Mouse (Mus musculus): ENCODE results near the gene Ralgapa2. TPM values are rescaled to one million over a fixed set of nuclear protein-coding genes. Genes with fewer than 3 reads are reported as not detected.

Ralgapa2 gene
- polyA plus RNA-seq, 1 experiment from 2014 or later: 9.9 TPM

DNA sequence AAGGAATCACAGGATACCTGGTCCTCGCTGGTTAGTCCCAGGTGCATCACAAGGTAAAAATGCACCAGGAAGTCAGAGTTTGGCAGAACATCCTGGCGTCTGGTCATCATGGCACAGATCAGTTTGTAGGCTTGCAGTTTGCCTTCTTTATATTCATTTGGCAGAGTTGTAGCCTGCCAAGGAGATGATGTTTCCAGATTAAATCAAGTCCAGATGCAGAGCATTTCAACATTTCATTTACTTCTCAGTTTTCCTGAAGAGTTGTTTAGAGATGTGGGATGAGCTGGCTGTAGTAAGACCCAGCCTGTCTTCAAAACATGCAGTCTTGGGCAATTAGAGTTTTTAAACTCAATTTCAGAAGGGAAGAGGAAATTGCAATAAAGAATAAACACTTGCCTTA, 124.9 kb downstream of the Ralgapa2 start:
- H3K4me2 ChIP-seq: no peak overlapping the region
- H3K27me3 ChIP-seq (replicated peaks): no peaks in the 10 kb centered on the region
- no peak overlapping the region for H3K4me3 ChIP-seq (replicated peaks)
- no peaks in the 10 kb centered on the region for H3K9me3 ChIP-seq (replicated peaks)
- ATAC-seq (ENCODE audit: low FRiP score): no peak
- H3K4me1 ChIP-seq: no peaks in the 10 kb centered on the region
- H3K36me3 ChIP-seq: peaks cover 13% of the 10 kb centered on the region; the same call in 1 of the 2 replicates
- WGBS: 93% methylated on average over 2 of the region's 2 CpGs
- H3K9ac ChIP-seq (replicated peaks): no peak overlapping the region
- H3K27ac ChIP-seq (replicated peaks): no peak overlapping the region

DNA sequence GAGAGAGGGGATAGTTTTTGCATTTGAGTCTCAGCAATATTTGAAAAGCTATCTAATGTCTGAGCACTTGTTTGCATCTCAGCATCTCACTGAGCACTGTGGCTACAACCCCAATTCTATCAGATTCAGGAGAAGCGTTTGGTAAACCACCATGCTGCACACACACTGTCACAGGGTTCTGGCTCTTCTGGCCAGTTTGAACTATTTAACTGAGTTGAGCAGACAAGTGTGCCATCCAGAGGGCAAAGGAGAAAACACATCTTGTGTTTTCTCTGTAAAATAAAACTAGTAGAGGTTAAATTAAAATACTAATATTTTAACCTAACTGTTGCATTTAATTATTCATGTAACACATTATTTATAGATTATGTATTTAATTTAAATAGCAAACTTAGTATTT, 127.6 kb downstream of the Ralgapa2 start:
- no peak overlapping the region for H3K27ac ChIP-seq (replicated peaks)
- no peaks in the 10 kb centered on the region for H3K27me3 ChIP-seq (replicated peaks)
- H3K4me3 ChIP-seq (replicated peaks): no peak overlapping the region
- no peak for ATAC-seq (ENCODE audit: low FRiP score)
- 36% methylated on average over 1 of the region's 1 CpGs for WGBS
- H3K9me3 ChIP-seq (replicated peaks): no peaks in the 10 kb centered on the region
- no peaks in the 10 kb centered on the region for H3K4me1 ChIP-seq
- no peak overlapping the region for H3K4me2 ChIP-seq
- peaks cover 7% of the 10 kb centered on the region; the same call in 1 of the 2 replicates for H3K36me3 ChIP-seq
- H3K9ac ChIP-seq (replicated peaks): no peak overlapping the region

DNA sequence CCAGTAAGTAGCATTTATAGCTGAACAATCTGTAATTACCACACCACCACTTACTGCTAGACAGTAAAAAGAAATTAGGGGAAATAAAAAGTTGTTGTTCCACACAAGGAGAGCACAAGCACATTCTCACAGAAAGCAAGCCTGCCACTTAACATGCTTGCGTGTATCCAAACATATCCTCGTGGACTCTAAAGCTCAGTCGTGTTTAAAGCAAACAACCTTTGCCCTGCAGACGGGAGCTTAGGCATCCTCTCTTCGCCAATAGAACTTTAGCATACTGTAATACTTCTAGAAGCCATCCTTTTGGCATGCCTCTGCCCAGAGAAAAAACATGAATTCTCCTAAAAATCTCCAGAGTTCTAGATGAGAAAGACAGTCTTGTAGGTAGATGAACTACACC, 135.9 kb downstream of the Ralgapa2 start:
- Histone ChIP-seq H3K27ac (replicated peaks) (no peak overlapping the region), H3K27me3 (replicated peaks) (no peaks in the 10 kb centered on the region), H3K4me2 (no peak overlapping the region), H3K4me1 (no peaks in the 10 kb centered on the region), H3K9ac (replicated peaks) (no peak overlapping the region), H3K4me3 (replicated peaks) (no peak overlapping the region), H3K36me3 (no peaks in the 10 kb centered on the region), H3K9me3 (replicated peaks) (no peaks in the 10 kb centered on the region)
- 62% methylated on average over 5 of the region's 5 CpGs for WGBS
- ATAC-seq (ENCODE audit: low FRiP score): no peak

DNA sequence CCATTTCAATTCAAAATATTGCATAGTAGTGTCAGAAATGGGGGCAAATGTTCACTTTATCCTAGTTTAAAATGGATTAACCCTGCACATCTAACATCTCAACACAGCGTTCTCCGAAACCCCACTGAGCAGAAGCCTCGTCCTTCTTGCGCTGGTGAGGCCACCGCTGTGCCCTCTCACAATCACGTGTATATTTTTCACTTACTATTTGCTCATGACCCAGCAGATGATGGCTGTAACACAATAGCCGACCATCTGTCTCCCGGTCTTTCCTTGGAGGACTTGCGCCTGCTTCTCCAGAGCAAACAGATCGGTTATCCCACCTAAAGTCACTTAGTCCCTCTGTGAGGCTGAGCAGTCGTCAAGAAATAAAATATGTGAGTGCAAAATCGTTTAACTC, 146.0 kb downstream of the Ralgapa2 start:
- H3K9ac ChIP-seq (replicated peaks): no peak overlapping the region
- H3K27me3 ChIP-seq (replicated peaks): no peaks in the 10 kb centered on the region
- H3K4me3 ChIP-seq (replicated peaks): no peak overlapping the region
- ATAC-seq (ENCODE audit: low FRiP score): peak; percentile 57; the same call in 1 of the 2 replicates
- no peaks in the 10 kb centered on the region for H3K9me3 ChIP-seq (replicated peaks)
- H3K4me1 ChIP-seq: peaks cover 2% of the 10 kb centered on the region; the same call in 1 of the 2 replicates
- no peak overlapping the region for H3K4me2 ChIP-seq
- H3K27ac ChIP-seq (replicated peaks): no peak overlapping the region
- 38% methylated on average over 12 of the region's 12 CpGs for WGBS
- no peaks in the 10 kb centered on the region for H3K36me3 ChIP-seq

DNA sequence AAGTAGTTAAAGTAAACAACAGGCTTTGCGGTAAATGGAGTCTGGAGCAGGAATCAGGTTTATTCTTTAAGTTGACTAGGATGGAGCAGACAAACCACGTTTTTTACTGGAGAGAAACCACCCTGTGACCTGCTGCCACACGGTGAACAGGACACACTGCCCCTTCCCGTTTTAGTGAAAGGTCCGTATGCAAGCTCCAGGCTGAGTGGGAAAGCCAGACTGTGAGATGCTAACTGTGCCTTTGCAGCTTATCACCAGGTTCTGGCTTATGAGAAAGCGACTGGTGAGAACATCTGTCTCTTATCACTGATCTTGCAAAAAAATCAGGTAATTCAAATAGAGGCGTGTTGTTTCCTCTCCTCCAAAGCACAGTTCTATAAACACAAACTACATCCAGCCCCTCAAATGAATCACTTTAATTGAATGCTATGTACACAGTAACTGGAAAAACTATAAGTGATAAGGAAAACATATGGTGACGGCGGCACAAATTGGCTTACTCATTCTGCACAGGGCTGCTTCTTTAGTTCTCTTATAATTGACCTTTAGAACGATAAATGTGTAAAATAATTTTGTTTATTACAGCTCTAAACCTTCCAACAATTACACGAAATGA, 146.7 kb downstream of the Ralgapa2 start:
- WGBS: 57% methylated on average over 11 of the region's 11 CpGs
- H3K9me3 ChIP-seq (replicated peaks): no peaks in the 10 kb centered on the region
- H3K27me3 ChIP-seq (replicated peaks): no peaks in the 10 kb centered on the region
- no peaks in the 10 kb centered on the region for H3K36me3 ChIP-seq
- H3K4me2 ChIP-seq: no peak overlapping the region
- no peak overlapping the region for H3K27ac ChIP-seq (replicated peaks)
- peaks cover 2% of the 10 kb centered on the region; the same call in 1 of the 2 replicates for H3K4me1 ChIP-seq
- H3K4me3 ChIP-seq (replicated peaks): no peak overlapping the region
- no peak overlapping the region for H3K9ac ChIP-seq (replicated peaks)
- ATAC-seq (ENCODE audit: low FRiP score): peak; percentile 75

DNA sequence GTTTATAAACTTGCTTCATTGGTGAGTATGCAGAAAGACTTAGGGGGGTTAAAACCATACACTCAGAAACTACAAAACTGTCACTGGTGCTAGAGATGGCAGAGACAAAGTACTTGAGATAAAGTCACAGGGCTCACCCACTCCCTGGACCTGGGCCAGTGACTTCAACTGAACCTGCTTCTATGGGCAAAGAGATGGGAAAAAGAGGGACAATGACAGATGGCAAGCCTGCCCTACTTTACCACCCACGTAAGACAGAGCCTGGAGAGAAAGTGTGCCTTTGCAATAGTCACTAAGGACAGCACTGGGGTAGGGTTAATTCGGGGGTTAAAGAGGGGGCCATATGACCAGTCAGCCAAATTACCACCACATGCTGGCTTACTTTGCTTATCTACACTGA, 148.7 kb downstream of the Ralgapa2 start:
- WGBS: 67% methylated on average over 2 of the region's 2 CpGs
- Histone ChIP-seq H3K36me3 (no peaks in the 10 kb centered on the region), H3K9me3 (replicated peaks) (no peaks in the 10 kb centered on the region), H3K4me2 (no peak overlapping the region), H3K9ac (replicated peaks) (no peak overlapping the region), H3K27ac (replicated peaks) (no peak overlapping the region), H3K4me3 (replicated peaks) (no peak overlapping the region), H3K4me1 (peaks cover 2% of the 10 kb centered on the region; the same call in 1 of the 2 replicates), H3K27me3 (replicated peaks) (no peaks in the 10 kb centered on the region)
- ATAC-seq (ENCODE audit: low FRiP score): no peak

DNA sequence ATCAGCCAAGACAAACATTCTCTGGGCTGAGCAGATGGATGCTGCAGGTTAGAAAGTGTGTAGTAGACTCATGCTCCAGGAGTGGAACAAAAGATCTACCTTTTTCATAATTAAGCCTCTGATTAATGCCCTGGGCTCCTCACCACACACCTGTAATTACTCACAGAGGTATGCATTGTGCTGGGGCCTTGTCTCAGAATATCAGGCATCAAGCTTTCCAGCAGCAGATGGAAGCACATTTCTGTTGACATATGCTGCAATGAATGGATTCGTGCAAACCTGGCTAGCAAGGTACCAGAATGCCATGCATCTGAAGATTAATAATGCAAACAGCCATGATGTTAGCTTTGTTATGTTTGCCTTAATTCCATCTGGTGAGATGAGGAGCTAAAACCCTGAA, 149.2 kb downstream of the Ralgapa2 start:
- Histone ChIP-seq H3K4me3 (replicated peaks) (no peak overlapping the region), H3K36me3 (no peaks in the 10 kb centered on the region), H3K4me1 (peaks cover 2% of the 10 kb centered on the region; the same call in 1 of the 2 replicates), H3K27ac (replicated peaks) (no peak overlapping the region), H3K9me3 (replicated peaks) (no peaks in the 10 kb centered on the region), H3K27me3 (replicated peaks) (no peaks in the 10 kb centered on the region), H3K9ac (replicated peaks) (no peak overlapping the region), H3K4me2 (no peak overlapping the region)
- 72% methylated on average over 1 of the region's 1 CpGs for WGBS
- no peak for ATAC-seq (ENCODE audit: low FRiP score)

DNA sequence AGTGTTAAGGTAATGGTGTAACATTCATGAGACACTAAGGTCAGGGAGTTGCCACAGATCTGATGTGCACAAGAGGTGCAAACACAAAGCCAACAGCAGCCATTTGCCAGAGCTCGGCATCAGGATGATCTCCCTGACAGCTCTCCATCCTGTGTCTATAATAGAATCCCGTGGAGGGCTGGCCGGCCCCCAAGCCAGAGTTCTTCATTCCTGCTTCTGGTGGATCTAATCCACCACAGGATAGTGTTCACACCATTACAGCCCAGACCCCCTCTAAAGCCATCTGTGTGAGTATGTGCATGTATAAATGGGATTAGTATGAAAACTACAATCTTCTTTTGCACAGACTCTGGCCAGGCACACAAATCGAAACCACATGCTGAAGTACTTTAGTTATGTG, 150.2 kb downstream of the Ralgapa2 start:
- Histone ChIP-seq H3K9me3 (replicated peaks) (no peaks in the 10 kb centered on the region), H3K27me3 (replicated peaks) (no peaks in the 10 kb centered on the region), H3K4me2 (no peak overlapping the region), H3K27ac (replicated peaks) (no peak overlapping the region), H3K36me3 (no peaks in the 10 kb centered on the region), H3K4me3 (replicated peaks) (no peak overlapping the region), H3K4me1 (peaks cover 5% of the 10 kb centered on the region; the same call in 1 of the 2 replicates), H3K9ac (replicated peaks) (no peak overlapping the region)
- no peak for ATAC-seq (ENCODE audit: low FRiP score)
- WGBS: 86% methylated on average over 4 of the region's 4 CpGs

DNA sequence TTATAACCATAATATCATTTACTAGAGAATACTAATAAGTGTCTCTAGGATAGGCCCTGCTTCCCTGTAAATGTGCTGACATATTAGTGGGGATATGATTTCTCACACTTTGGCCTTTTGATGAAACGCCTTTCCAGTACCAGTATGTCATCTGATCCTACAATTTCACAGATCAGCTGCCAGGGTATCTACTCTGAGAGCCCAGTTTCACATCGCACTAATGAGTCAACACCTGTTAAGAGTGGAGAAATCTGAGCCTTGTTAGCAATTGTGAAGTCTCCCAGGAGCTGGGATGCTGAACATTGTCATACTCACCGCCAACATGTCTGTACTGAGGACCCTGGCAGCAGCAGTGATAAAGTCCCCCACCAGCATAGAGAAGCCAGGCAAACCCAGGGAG, 151.1 kb downstream of the Ralgapa2 start:
- Histone ChIP-seq H3K4me1 (peaks cover 5% of the 10 kb centered on the region; the same call in 1 of the 2 replicates), H3K36me3 (no peaks in the 10 kb centered on the region), H3K27me3 (replicated peaks) (no peaks in the 10 kb centered on the region), H3K9ac (replicated peaks) (no peak overlapping the region), H3K9me3 (replicated peaks) (no peaks in the 10 kb centered on the region), H3K4me2 (no peak overlapping the region), H3K4me3 (replicated peaks) (no peak overlapping the region), H3K27ac (replicated peaks) (no peak overlapping the region)
- WGBS: 85% methylated on average over 3 of the region's 3 CpGs
- no peak for ATAC-seq (ENCODE audit: low FRiP score)

DNA sequence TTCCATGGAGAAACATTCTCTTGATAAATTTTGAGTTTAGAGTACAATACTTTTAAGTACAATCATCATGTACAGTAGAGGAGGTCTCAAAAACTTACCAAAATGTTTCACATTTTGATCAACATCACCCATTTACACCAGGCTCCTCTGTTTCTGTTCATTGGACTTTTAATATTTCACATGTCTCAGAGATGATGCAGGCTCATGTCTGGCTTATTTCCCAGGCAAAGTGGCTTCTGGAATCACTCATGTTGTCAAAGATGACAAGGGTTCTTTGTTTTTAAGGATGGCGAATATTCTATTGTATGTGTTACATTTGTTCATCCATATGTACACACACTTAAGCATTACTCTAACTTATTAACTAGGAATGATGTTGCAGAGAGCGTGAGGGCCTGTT, 152.5 kb downstream of the Ralgapa2 start:
- WGBS: 91% methylated on average over 2 of the region's 2 CpGs
- Histone ChIP-seq H3K4me2 (no peak overlapping the region), H3K4me1 (0 out of 2 replicates have a peak, but pooled peaks cover 3% of the 10 kb centered on the region), H3K36me3 (no peaks in the 10 kb centered on the region), H3K27ac (replicated peaks) (no peak overlapping the region), H3K4me3 (replicated peaks) (no peak overlapping the region), H3K9ac (replicated peaks) (no peak overlapping the region), H3K27me3 (replicated peaks) (no peaks in the 10 kb centered on the region), H3K9me3 (replicated peaks) (no peaks in the 10 kb centered on the region)
- no peak for ATAC-seq (ENCODE audit: low FRiP score)

DNA sequence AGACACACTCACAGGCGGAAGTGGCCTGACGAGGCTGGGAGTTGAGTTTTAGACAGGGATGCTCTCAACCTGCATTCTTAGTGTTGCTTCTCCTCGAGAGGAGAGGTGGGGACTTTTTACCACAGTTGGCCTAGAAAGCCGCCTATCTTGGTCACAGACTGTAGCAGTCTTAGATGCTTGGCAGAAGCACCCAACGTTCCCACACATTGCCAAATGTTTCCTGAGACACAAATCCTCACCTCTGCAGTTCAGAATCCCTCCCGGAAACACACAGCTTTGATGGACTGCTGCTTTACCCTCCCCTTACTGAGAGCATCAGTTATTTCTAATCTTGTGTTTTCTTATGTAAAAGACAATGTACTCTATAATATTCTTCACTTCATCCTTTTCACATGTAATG, 155.6 kb downstream of the Ralgapa2 start:
- 84% methylated on average over 6 of the region's 6 CpGs for WGBS
- Histone ChIP-seq H3K9ac (replicated peaks) (no peak overlapping the region), H3K27me3 (replicated peaks) (no peaks in the 10 kb centered on the region), H3K9me3 (replicated peaks) (no peaks in the 10 kb centered on the region), H3K36me3 (peaks cover 3% of the 10 kb centered on the region; the same call in 1 of the 2 replicates), H3K4me2 (no peak overlapping the region), H3K27ac (replicated peaks) (no peak overlapping the region), H3K4me1 (0 out of 2 replicates have a peak, but pooled peaks cover 3% of the 10 kb centered on the region), H3K4me3 (replicated peaks) (no peak overlapping the region)
- ATAC-seq (ENCODE audit: low FRiP score): no peak

DNA sequence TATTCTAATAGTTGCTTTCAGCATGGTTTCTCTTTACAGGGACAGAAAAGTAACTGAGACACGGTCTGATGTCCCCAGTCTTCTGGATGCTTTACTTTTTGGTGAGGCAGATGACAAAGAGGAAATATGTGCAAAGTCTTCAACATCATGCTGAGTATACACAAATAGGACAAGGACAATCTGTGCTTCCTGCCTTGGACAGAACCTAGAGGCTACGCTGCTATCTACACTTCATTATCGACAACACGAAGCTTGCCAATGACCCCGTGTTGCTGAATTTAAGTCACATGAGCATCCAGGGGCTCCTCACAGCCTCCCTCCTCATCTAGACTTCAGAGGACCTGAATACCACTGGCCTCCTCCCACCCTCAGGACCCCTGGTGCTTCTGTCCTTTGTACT, 161.9 kb downstream of the Ralgapa2 start:
- H3K36me3 ChIP-seq: peaks cover 14% of the 10 kb centered on the region
- no peak overlapping the region for H3K4me3 ChIP-seq (replicated peaks)
- no peaks in the 10 kb centered on the region for H3K9me3 ChIP-seq (replicated peaks)
- no peak overlapping the region for H3K4me2 ChIP-seq
- 94% methylated on average over 5 of the region's 5 CpGs for WGBS
- 0 out of 2 replicates have a peak, but pooled peaks cover 8% of the 10 kb centered on the region for H3K4me1 ChIP-seq
- ATAC-seq (ENCODE audit: low FRiP score): no peak
- H3K27me3 ChIP-seq (replicated peaks): 0 out of 2 replicates have a peak, but pooled peaks cover 2% of the 10 kb centered on the region
- H3K27ac ChIP-seq (replicated peaks): no peak overlapping the region
- H3K9ac ChIP-seq (replicated peaks): no peak overlapping the region

All from neural tube, embryonic 15.5 days (tissue).